Mouse (Mus musculus) gastrocnemius, postnatal 4 days (tissue): ENCODE results near the gene Alms1. TPM values are rescaled to one million over a fixed set of nuclear protein-coding genes. Genes with fewer than 3 reads are reported as not detected.
"Not testable (repeated sequence)": the region's sequence is repeated elsewhere in the genome, so short reads cannot be mapped to it uniquely, and the experiment has no call there.

Experiments
- DNase-seq, 2 experiments: peaks; one replicate each; pipeline ENCODE4 v3.0.0; 2021 to 2022; ENCODE audit warnings: low spot score in 2 of 2, mixed read lengths in 2 of 2
- microRNA-seq: library from miRNA; unstranded; fragments of <30 nt; microRNA quantifications from one replicate; pipeline ENCODE4 v1.2.0, GENCODE M21; 2021
- total RNA-seq, 2 experiments: library from RNA; stranded (reverse); gene quantifications; 2 replicates each; pipeline ENCODE4 v1.2.3; 2021

Gene Alms1
- total RNA-seq, 2 experiments from 2014 or later = 6.1 to 6.5 TPM

GRCm38 (mm10) chr6:85709607-85710006 is 122.3 kb downstream of the Alms1 start:
- not testable (repeated sequence) for DNase-seq

GRCm38 (mm10) chr6:85713105-85713504 is 125.8 kb downstream of the Alms1 start, which contains the start of gene Nat8f7:
Gene Nat8f7, minus strand, starts transcription at chr6:85713205.
- DNase-seq = not testable (repeated sequence)

Small RNA genes within 50 kb of the gene (microRNA-seq; reads per million reads assigned to microRNA genes)
- not detected for gene Gm27317

Other genes with a start within 250 kb of the Alms1 start
- 10 to 100 TPM; 49.3 to 50.8 TPM for gene Rab11fip5, start 212.9 kb upstream of the Alms1 start, total RNA-seq
- gene Noto, start 163.6 kb upstream of the Alms1 start, total RNA-seq = not detected
- 10 to 100 TPM; 21.6 to 22.7 TPM for gene Smyd5, start 155.5 kb upstream of the Alms1 start, total RNA-seq
- gene Cct7, start 136.0 kb upstream of the Alms1 start, total RNA-seq = 100 to 1,000 TPM; 194 to 199 TPM
- 10 to 100 TPM; 27.6 to 28.1 TPM for gene Pradc1, start 135.6 kb upstream of the Alms1 start, total RNA-seq
- under 1 TPM; 0.08 to 0.10 TPM for gene Fbxo41, start 84.5 kb upstream of the Alms1 start, total RNA-seq
- gene Egr4, start 73.9 kb upstream of the Alms1 start, total RNA-seq = not detected
- gene Nat8f7, start 125.7 kb downstream of the Alms1 start, total RNA-seq = under 1 TPM in 1 of 2 experiments, not detected in 1; 0.15 TPM
- under 1 TPM in 1 of 2 experiments, not detected in 1; 0.18 TPM for gene Nat8f3, start 178.2 kb downstream of the Alms1 start, total RNA-seq
- not detected for gene Nat8f6, start 233.4 kb downstream of the Alms1 start, total RNA-seq
- gene Nat8f5, start 233.4 kb downstream of the Alms1 start, total RNA-seq = not detected
- not detected for gene Nat8, start 244.6 kb downstream of the Alms1 start, total RNA-seq